Mouse (Mus musculus) heart, embryonic 14.5 days (tissue): Measurements from ENCODE around the gene Ppp1r3a. TPM values are rescaled to one million over a fixed set of nuclear protein-coding genes. Genes with fewer than 3 reads are reported as not detected.

Experiments
- ATAC-seq: fragments of 200-750 bp; cut with Nextera tagmentation; 2 replicates; pipeline ENCODE4 v1.8.0; 2017; ENCODE audit warnings: low read depth, moderate TSS enrichment; ENCODE audit not compliant: insufficient number of reproducible peaks, insufficient read depth, low FRiP score
- H3K27ac ChIP-seq, 2 experiments: fragments of 200-500 bp in 1 of 2; fragments of 300-500 bp in 1 of 2; sonication (generic) in 1 of 2; replicated peaks in 1 of 2; 2 replicates each; pipeline ENCODE4 v1.5.1; 2012 to 2014; ENCODE audit warnings: low read depth in 2 of 2, low read length in 2 of 2, control low read depth in 1 of 2, mild to moderate bottlenecking in 1 of 2, mixed read lengths in 1 of 2; ENCODE audit not compliant: control insufficient read depth in 1 of 2, insufficient read depth in 1 of 2
- H3K27me3 ChIP-seq: fragments of 300-500 bp; sonication (generic); 2 replicates; pipeline ENCODE4 v1.6.1; 2014; ENCODE audit warnings: mild to moderate bottlenecking, low read length, control low read depth; ENCODE audit not compliant: control insufficient read depth, insufficient read depth
- H3K36me3 ChIP-seq: fragments of 300-500 bp; sonication (generic); 2 replicates; pipeline ENCODE4 v1.6.1; 2014; ENCODE audit warnings: mild to moderate bottlenecking, control low read depth, low read length, mixed read lengths; ENCODE audit not compliant: control insufficient read depth, insufficient read depth
- H3K4me1 ChIP-seq, 2 experiments: fragments of 200-500 bp in 1 of 2; fragments of 300-500 bp in 1 of 2; sonication (generic) in 1 of 2; 2 replicates each; pipeline ENCODE4 v1.6.1; 2012 to 2014; ENCODE audit warnings: low read length in 2 of 2, control low read depth in 1 of 2, mixed read lengths in 1 of 2; ENCODE audit not compliant: control insufficient read depth in 2 of 2, insufficient read depth in 2 of 2
- H3K4me2 ChIP-seq: fragments of 300-500 bp; sonication (generic); 2 replicates; pipeline ENCODE4 v1.6.1; 2014; ENCODE audit warnings: mild to moderate bottlenecking, low read length
- H3K4me3 ChIP-seq, 2 experiments: fragments of 200-500 bp in 1 of 2; fragments of 300-500 bp in 1 of 2; sonication (generic) in 1 of 2; 2 replicates each; pipeline ENCODE4 v1.5.1; 2012 to 2014; ENCODE audit warnings: low read length in 2 of 2, mild to moderate bottlenecking in 2 of 2, control low read depth in 1 of 2, low read depth in 1 of 2, moderate library complexity in 1 of 2; ENCODE audit not compliant: control insufficient read depth in 1 of 2, insufficient read depth in 1 of 2
- H3K9ac ChIP-seq: fragments of 300-500 bp; sonication (generic); 2 replicates; pipeline ENCODE4 v1.6.1; 2014; ENCODE audit warnings: mild to moderate bottlenecking, low read length
- H3K9me3 ChIP-seq: fragments of 300-500 bp; sonication (generic); 2 replicates; pipeline ENCODE4 v1.6.1; 2016; ENCODE audit warnings: low read length, control low read depth; ENCODE audit not compliant: control insufficient read depth
- WGBS: fragments of 180-500 bp; shearing (Covaris S2); extraction: QIAGEN DNeasy Blood & Tissue Kit; methylation state at CpG from one replicate; pipeline ENCODE4 v1.1.7; 2014; 5-methylcytosine and 5-hydroxymethylcytosine counted together
- polyA plus RNA-seq: library from polyadenylated mRNA; unstranded; fragments of >200 nt; fragmentation: Nextera tagmentation; extraction: Ambion mirVana; gene quantifications from 2 replicates; pipeline ENCODE4 v1.2.1, GENCODE M21; 2014

Gene Ppp1r3a
- 8.0 and 8.3 TPM in 2 replicates for polyA plus RNA-seq

DNA sequence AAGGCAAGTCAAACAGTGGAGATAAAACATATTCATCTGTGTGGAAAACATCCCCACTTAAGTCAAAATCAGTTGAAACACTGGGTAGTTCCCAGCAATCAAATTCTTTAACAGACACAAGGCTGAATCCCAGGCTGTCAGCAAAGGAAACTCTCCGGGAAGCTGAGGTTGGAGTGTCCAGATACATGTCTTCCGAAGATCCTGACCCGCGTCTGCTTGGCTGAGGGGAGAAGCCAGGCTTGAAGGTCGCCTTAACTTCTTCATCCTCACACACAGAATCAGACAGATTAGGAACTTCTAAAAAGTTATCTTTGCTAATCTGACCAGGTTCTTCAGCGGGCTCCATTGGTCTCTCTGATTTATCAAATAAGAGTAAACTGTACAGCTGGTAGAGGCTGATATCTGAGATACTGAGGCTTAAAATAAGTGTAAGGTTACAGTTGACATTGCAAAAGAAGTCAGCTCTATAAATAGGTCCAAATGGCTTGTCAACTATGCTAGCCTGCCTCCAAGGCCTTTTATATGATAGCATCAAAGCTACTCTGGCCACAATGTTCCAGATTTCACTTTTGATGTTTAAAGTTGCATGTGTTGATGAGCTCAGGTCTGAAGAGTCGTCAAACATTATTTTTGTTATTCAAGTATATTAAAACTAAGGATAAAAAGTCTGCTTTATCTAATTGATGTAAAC lies at the start of gene Ppp1r3a:
Ppp1r3a (minus strand) TSS at position 374 of the 691 bp plus-strand sequence.
- no peak for ATAC-seq
- H3K27me3 ChIP-seq, result no peaks in the 10 kb centered on the region
- H3K36me3 ChIP-seq, result no peaks in the 10 kb centered on the region
- H3K27ac ChIP-seq, result peak within 1 kb of the TSS; percentile 90 to 92
- H3K4me1 ChIP-seq, result peaks cover 0 to 16% of the 10 kb centered on the region in 2 experiments; a peak in 2 of 4 replicates
- WGBS, result 38% methylated on average over 7 of the region's 7 CpGs
- peak within 1 kb of the TSS; percentile 69 for H3K9ac ChIP-seq
- no peaks in the 10 kb centered on the region for H3K9me3 ChIP-seq
- peak within 1 kb of the TSS; percentile 45 to 53 for H3K4me3 ChIP-seq
- H3K4me2 ChIP-seq, result peak within 1 kb of the TSS; percentile 63

DNA sequence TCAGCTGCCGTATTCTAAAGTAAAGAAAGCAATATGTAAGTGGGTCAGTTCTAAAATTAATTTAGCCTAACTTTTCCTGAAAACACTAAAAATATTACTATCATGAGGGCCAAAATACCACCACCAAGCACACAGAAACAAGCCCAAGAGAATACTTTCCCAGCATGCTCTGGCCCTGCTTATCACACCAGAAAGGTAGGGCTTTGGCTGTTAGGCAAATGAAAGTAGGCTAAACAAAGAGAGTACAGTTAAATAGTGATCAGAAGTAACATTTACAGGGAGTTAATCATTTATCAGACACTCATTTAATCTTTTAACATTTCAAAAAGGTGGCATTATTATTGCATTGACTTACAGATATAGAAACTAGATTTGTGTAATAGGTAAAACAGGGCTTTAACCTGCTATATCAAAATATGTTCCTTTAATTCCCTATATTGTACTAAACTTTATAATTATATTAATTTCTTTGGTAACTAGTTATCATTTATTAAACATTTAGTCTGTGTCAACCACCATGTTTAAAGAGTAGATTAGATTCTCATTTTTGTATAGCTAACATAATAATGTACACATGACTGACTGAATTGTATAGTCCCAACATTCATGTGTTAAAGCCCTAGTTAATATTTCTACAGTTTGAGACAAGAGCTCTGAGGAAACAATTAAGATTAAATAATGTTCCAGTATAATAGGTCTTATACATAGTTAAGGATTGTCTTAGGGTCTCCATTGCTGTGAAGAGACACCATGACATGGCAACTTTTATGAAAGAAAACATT lies 32.3 kb upstream of the Ppp1r3a start:
- Histone ChIP-seq H3K27ac (no peak overlapping the region), H3K4me2 (no peak overlapping the region), H3K27me3 (no peaks in the 10 kb centered on the region), H3K9ac (no peak overlapping the region), H3K9me3 (no peaks in the 10 kb centered on the region), H3K4me3 (no peak overlapping the region), H3K36me3 (no peaks in the 10 kb centered on the region), H3K4me1 (no peaks in the 10 kb centered on the region)
- 91% methylated on average over 1 of the region's 1 CpGs for WGBS
- no peak for ATAC-seq

GRCm38 (mm10) chr6:14777920-14778319 lies 22.8 kb upstream of the Ppp1r3a start:
- no peaks in the 10 kb centered on the region for H3K36me3 ChIP-seq
- H3K9me3 ChIP-seq, result peaks cover 3% of the 10 kb centered on the region; the same call in 1 of the 2 replicates
- H3K4me3 ChIP-seq, result no peak overlapping the region
- 85% methylated on average over 4 of the region's 4 CpGs for WGBS
- no peak for ATAC-seq
- H3K4me2 ChIP-seq, result no peak overlapping the region
- H3K4me1 ChIP-seq, result no peaks in the 10 kb centered on the region
- H3K9ac ChIP-seq, result no peak overlapping the region
- no peak overlapping the region for H3K27ac ChIP-seq
- no peaks in the 10 kb centered on the region for H3K27me3 ChIP-seq

DNA sequence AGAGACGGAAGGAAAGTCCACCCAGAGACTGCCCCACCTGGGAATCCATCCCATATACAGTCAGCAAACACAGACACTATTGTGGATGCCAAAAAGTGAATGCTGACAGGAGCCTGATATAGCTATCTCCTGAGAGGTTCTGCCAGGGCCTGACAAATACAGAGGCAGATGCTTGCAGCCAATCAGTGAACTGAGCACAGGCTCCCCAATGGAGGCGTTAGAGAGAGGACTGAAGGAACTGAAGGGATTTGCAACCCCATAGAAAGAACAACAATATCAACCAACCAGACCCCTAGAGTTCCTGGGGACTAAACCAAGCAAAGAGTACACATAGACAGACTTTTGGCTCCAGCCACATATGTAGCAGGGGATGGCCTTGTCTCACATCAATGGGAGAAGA lies 16.6 kb upstream of the Ppp1r3a start:
- no peak overlapping the region for H3K4me2 ChIP-seq
- WGBS, result 40% methylated on average over 2 of the region's 2 CpGs
- no peak for ATAC-seq
- H3K4me1 ChIP-seq, result no peaks in the 10 kb centered on the region; a peak in 1 of 4 replicates
- H3K27ac ChIP-seq, result no peak overlapping the region
- no peak overlapping the region for H3K9ac ChIP-seq
- H3K36me3 ChIP-seq, result no peaks in the 10 kb centered on the region
- no peaks in the 10 kb centered on the region for H3K27me3 ChIP-seq
- no peak overlapping the region for H3K4me3 ChIP-seq
- peaks cover 3% of the 10 kb centered on the region; the same call in 1 of the 2 replicates for H3K9me3 ChIP-seq

DNA sequence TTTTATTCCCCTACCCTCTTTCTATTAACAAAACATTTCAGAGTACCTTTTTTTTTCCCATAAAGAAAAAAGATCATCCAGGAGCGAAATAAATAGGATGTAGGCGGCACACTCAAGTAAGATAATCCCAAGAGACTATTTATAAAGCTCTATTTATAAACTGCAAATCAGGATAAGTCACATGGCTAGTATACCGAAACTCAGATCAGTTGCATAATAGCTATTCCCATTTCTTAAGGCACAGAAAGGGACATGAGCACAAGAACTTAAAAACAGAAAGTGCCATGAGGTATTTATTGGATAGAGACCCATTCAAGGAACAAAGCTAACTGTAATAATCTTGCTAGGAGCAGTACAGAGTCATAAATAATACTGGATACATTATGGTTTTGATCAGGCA lies 2.4 kb upstream of the Ppp1r3a start:
- WGBS, result 27% methylated on average over 3 of the region's 3 CpGs
- no peak overlapping the region for H3K9ac ChIP-seq

GRCm38 (mm10) chr6:14753512-14753911 lies 1.6 kb downstream of the Ppp1r3a start:
- peaks cover 0 to 16% of the 10 kb centered on the region in 2 experiments; a peak in 2 of 4 replicates for H3K4me1 ChIP-seq
- peak overlapping the region; percentile 63 for H3K4me2 ChIP-seq
- 52% methylated on average over 4 of the region's 4 CpGs for WGBS
- peak overlapping the region; percentile 19 to 45; a peak in 3 of 4 replicates for H3K4me3 ChIP-seq
- H3K36me3 ChIP-seq, result no peaks in the 10 kb centered on the region
- peak overlapping the region; percentile 70 for H3K9ac ChIP-seq
- H3K27me3 ChIP-seq, result no peaks in the 10 kb centered on the region
- H3K9me3 ChIP-seq, result no peaks in the 10 kb centered on the region
- no peak for ATAC-seq
- H3K27ac ChIP-seq, result no peak overlapping the region

More for the DNA sequence above, 2.4 kb upstream of the Ppp1r3a start:
- no peak for ATAC-seq
- no peaks in the 10 kb centered on the region for H3K27me3 ChIP-seq
- H3K4me2 ChIP-seq, result 0 out of 2 replicates have a peak overlapping the region, but pooled peaks have one; percentile 17
- H3K36me3 ChIP-seq, result no peaks in the 10 kb centered on the region
- H3K9me3 ChIP-seq, result no peaks in the 10 kb centered on the region
- H3K4me1 ChIP-seq, result peaks cover 0 to 16% of the 10 kb centered on the region in 2 experiments; a peak in 2 of 4 replicates
- H3K27ac ChIP-seq, result no peak overlapping the region
- H3K4me3 ChIP-seq, result no peak overlapping the region

DNA sequence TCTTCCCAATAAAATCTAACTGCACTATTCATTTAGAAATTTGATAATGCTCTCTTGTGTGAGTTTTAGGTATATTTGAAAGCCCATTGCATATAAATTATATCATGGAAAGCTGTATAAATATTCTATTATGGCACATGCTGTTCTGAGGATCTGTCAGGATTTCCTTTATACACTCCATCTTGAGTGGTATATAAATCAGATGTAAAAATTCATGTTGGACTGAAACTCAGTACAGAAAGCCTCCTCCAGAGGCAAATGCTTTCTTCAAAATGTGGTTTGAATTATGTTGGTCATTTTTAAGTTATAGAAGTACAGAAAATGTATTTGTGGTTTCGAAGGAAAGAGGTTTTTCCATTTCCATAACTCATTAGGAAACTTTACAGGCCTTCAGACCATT lies 2.9 kb downstream of the Ppp1r3a start:
- Histone ChIP-seq H3K4me2 (peak overlapping the region; percentile 58), H3K4me1 (peaks cover 0 to 8% of the 10 kb centered on the region in 2 experiments; a peak in 2 of 4 replicates), H3K27me3 (no peaks in the 10 kb centered on the region), H3K9me3 (no peaks in the 10 kb centered on the region), H3K9ac (peak overlapping the region; percentile 59; the same call in 1 of the 2 replicates), H3K27ac (no peak overlapping the region), H3K36me3 (no peaks in the 10 kb centered on the region), H3K4me3 (peak overlapping the region in 1 of 2 experiments; percentile 18; a peak in 2 of 4 replicates)
- ATAC-seq, result no peak
- 57% methylated on average over 1 of the region's 1 CpGs for WGBS
